Mouse (Mus musculus) embryo, embryonic 9.5 days (tissue): Measurements from ENCODE around the gene Elp1.

Experiments used
- DNase-seq: peaks from one replicate; pipeline ENCODE4 v3.0.0-alpha.2; 2017; ENCODE audit errors: extremely low spot score

Gene Elp1

DNA sequence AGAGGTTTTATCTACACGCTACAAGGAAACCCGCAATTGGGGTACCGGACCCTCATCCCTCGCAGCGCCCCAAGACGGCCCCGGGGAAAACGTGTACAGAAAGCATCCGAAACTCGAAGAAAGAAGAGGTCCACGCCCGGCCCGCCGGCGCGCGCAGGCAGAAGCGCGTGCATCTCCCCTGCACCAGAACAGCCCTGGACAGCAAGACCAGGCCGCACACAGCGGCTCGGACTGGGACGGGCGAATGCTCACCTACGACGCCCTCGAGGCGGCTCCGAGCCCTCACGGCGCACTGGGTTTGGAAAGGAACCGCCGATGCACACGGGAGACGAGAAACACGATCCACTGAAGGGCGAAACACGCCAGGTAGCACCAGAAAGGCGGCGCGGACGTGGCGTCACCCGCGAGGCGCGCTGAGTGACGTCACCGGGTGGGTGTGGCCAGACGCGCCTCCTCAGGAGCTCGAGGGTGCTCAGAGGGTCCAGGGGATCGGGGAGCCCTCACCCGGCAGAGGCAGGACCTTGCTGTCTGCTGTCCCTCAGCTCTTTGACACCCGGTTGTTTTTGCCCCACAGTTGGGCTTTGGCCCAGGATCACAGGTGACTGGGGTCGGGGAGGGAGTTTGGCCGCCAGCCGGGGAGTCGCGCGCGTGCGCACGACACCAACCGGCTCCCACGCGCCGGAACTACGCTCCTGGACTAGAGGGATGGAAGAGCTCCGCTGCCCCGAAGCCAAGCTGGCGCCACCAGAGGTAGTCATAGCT is at the start of gene Elp1, which contains the start of gene Fam206a:
TSS of gene Elp1 (minus strand) at position 425 of the 762 bp plus-strand sequence.
TSS of gene Fam206a (plus strand) at position 439 of the 762 bp plus-strand sequence.
- peak; percentile 99 for DNase-seq

GRCm38 (mm10) chr4:56850724-56851123 is 48.6 kb upstream of the Elp1 start:
- no peak for DNase-seq

- no peak for DNase-seq
Measured at GRCm38 (mm10) chr4:56848044-56848443, 45.9 kb upstream of the Elp1 start.

DNA sequence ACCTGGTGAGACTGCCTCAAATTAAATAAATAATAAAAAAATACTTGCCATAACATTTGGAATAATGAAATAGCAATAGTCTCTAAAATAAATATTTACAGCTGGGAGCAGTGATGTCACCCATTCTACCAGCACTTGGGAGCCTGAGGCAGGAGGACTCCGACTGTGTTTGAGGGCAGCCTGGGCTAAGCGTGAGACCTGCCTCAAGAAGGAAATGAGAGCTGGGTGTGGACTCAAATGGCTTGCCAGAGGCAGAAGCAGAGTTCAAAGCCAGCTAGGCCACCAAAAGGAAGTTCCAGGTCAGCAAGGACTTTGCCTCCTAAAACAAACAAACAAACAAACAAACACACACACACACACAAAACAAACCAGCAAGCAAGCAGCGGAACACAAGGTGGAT is 45.3 kb upstream of the Elp1 start:
- no peak for DNase-seq

DNA sequence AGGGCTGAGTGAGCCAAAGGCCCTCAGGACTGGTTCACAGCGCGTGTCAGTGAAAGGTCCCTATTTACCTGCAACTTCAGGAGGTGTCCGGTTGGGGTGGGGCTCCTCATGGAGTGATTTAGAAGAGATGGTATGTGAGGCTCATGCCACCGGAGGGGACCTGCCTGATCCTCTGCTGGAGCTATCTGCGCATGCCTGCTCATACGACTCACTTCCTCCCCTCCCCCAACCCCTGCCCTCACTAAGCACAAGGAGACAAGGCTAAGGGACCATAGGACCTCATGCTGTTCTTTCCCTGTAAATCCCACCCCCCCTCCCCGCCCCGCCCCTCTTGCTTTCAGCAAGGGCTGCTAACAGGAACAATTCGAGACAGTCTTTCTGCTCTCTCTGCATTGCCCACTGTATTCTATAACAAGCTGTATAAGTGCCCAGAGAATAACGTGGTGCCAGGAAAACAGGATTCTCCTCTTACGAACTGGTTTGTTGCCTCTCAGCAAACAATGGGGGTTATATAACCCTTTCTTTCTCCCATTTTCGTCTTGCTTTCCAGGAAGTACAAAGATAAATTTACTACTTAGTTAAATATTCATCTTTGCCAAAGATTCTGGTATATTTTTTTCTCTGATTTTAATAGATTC is 43.9 kb upstream of the Elp1 start:
- no peak for DNase-seq

GRCm38 (mm10) chr4:56844911-56845310 is 42.8 kb upstream of the Elp1 start:
- DNase-seq = no peak

GRCm38 (mm10) chr4:56843963-56844362 is 41.8 kb upstream of the Elp1 start:
- no peak for DNase-seq

GRCm38 (mm10) chr4:56842501-56842900 is 40.4 kb upstream of the Elp1 start:
- no peak for DNase-seq

DNA sequence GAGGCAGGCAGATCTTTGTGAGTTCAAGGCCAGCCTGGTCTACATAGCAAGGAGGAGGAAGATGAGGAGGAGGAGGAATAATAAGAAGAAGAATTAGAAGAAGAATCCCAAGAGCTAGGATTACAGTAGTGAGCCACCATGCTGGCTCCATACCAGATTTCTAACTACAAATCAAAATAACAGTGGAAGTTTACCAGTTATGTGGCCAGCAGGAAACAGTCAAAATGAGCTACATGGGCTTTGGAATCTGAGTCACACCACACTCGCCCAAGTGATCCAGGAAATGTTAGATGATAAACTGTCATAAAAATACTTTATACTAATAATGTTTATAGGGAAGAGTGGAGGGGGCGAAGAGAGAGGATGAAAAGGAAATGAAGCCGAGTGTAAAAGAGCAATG is 38.2 kb upstream of the Elp1 start:
- no peak for DNase-seq

GRCm38 (mm10) chr4:56837661-56838060 is 35.5 kb upstream of the Elp1 start:
- DNase-seq = no peak

- no peak for DNase-seq
Measured at GRCm38 (mm10) chr4:56831998-56832397, 29.9 kb upstream of the Elp1 start.

DNA sequence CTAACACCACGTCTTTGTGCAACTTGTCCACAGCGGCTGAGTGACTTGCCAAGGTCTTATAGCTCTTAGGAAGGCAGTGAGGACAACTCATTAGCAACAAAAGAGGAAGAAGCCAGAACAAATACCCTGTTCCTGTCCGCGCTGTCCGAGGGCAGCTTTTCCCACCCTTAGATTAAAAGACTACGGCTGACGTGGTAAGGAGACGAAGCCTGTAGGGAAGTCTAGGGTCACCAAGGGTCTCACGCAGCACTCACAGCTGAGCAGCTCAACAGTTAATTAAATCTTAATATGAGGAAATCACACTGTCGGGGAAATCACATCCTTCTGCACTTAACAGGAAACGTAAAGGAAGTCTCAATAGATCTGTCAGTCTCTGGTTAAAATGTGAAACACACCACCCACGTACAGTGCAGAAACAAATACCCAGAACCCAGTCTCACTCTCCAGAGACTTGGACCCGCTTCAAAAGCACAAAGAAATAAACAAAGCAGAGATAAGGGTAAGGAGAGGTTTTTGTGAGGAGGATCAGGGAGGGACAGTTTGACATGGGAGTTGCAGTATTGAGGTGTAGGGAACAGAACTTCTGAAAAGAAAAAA is 29.0 kb upstream of the Elp1 start:
- DNase-seq = no peak

- no peak for DNase-seq
Measured at GRCm38 (mm10) chr4:56829511-56829921, 27.4 kb upstream of the Elp1 start.

- DNase-seq = no peak
Measured at GRCm38 (mm10) chr4:56828932-56829331, 26.8 kb upstream of the Elp1 start.

DNA sequence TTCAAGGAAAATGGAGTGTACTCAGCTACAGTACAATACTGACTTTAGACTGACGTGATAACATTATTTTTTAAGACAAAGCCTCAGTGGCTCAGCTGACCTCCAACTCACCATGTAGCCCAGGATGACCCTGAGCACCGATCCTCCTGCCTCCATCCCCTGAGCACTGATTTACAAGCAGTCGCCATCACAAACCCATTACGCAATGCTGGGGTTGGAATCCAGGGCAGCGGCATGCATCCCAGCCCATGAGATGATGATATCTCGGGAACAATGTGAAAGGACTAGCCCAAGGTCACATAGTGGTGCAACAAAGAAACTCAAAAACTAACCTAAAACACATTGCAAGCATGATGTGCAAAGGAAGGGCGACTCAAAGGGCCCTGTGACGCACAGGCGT is 22.1 kb upstream of the Elp1 start:
- DNase-seq = no peak

DNA sequence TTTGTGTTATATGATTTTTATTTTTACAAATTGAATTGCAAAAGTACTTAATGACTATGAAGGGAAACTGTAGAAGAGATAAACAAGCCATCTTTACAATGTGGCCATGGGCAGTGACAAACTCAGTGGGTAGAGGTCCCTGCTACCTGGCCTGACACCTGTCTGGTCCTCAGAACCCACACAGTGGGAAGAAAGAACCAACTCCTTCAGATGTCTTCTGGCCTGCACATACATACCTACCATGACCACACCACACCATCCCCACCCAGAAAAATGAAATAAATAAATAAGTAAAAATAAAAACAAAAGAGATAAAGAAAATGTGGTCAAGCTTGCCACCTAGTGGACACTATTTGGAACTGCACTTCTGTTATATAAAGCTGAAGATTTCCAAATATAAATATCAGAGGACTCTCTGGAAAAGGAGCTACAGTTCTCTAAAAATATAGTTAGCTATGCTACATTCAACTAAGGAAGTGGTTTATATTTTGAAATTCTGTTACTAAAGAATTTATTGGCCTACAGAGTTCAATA is 18.0 kb upstream of the Elp1 start:
- no peak for DNase-seq

DNA sequence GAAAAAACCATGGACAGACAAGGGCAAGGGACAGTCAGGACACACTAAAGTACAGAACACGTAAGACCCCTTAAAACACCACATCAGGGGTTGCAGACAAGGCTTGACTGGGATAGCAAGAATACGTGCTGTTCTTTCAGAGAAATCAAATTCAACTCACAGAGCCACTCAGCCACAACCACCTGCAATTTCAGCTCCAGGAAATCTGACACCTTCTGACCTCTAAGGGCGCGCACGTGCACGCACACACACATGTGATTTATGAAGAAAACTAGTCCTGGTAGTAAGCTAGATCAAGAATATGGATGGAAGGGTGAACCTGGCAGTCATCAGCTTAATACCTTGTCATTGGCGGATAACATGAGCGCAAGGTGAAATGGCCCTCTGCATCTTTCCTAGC is 13.0 kb upstream of the Elp1 start:
- no peak for DNase-seq

DNA sequence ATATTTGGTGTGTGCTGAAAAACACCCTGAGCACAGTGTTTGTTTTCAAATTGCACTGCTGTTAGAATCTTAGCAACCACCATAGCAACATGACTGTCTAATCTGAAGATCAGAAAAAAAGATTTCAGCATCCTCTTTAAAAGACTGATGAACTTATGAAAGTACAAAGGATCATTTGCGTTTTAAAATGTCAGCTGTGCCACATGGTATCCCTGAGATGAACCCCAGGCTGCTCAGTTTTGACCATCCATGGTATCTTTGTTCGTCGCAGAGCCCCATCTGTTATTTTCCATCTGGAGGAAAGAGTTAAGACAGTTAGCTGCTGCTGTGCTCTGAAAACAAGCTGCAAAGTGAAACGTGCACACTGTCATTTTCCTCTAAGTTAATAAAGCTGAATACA is 10.0 kb upstream of the Elp1 start:
- no peak for DNase-seq

GRCm38 (mm10) chr4:56811642-56812041 is 9.5 kb upstream of the Elp1 start:
- DNase-seq = no peak

- DNase-seq = no peak
Measured at GRCm38 (mm10) chr4:56809050-56809449, 6.9 kb upstream of the Elp1 start.

DNA sequence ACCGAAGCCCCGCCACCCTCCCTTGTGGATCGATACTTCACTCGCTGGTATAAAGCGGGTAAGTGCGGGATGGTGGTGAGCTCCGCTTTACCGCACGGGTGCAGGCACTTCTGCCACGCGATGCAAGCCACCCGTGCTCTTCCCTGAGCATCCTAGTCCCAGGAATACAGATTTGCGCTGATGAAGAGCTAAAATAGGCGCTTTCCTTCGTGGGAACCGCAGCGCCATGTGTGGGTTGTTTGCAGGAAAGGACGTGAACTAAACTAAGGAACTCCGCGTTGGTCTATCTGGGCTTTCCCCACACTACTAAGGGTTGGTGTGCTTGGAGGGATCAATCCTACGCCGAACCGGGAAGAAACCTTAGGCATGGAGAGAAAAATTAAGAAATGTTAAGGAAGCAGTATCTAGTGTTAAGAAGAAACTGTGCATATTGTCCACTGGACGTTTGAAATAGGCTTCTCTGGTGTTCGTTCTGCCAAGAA is 579 bp upstream of the Elp1 start:
- no peak for DNase-seq

- DNase-seq = no peak
Measured at GRCm38 (mm10) chr4:56791373-56791772, 10.8 kb downstream of the Elp1 start.

GRCm38 (mm10) chr4:56771065-56771464 is 31.1 kb downstream of the Elp1 start:
- DNase-seq = no peak
